Mouse (Mus musculus) liver, adult 2 months (tissue): Measurements from ENCODE around the gene Mrps36.
"Not testable (repeated sequence)": the region's sequence is repeated elsewhere in the genome, so short reads cannot be mapped to it uniquely, and the experiment has no call there.

Experiments used
- CTCF ChIP-seq: fragments of 200-500 bp; IDR thresholded peaks from 2 replicates; pipeline ENCODE4 v1.5.1; 2011; ENCODE audit warnings: low read depth, low read length, control low read depth
- POLR2A ChIP-seq: fragments of 200-500 bp; IDR thresholded peaks from 2 replicates; pipeline ENCODE4 v1.6.1; 2011; ENCODE audit warnings: low read length, control low read depth; ENCODE audit not compliant: insufficient read depth; ENCODE audit errors: extremely low read depth

DNA sequence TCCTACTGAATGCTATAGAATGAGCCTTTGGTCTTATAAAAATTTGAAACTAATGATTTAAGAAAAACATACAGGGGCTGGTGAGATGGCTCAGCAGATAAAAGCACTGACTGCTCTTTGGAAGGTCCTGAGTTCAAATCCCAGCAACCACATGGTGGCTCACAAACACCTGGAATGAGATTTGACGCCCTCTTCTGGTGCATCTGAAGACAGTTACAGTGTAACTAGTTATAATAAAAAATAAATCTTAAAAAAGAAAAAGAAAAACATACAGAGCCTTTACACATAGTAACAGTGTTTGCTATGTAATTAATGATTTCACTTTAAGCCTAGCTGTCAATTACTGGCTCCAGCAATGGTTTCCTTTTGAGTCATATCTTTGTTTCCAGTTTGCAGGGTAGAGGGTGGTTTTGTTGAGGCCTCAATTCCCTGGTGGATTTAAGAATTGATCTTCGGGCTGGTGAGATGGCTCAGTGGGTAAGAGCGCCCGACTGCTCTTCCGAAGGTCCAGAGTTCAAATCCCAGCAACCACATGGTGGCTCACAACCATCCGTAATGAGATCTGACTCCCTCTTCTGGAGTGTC lies 12.9 kb downstream of the Mrps36 start:
- not testable (repeated sequence) for TF ChIP-seq CTCF, POLR2A
